Mouse (Mus musculus) liver, adult (tissue): ENCODE measurements at regions not wholly inside any gene's neighbourhood (a gene's known extent, or its start where the extent isn't known, plus 50 kb on each side); places are given as distances from the start of the nearest gene placed in this dataset.

ENCODE experiments used
- GATA4 ChIP-seq: IDR thresholded peaks from 2 replicates; pipeline ENCODE4 v1.6.1; 2014; ENCODE audit warnings: mild to moderate bottlenecking, low read length; ENCODE audit not compliant: insufficient replicate concordance

DNA sequence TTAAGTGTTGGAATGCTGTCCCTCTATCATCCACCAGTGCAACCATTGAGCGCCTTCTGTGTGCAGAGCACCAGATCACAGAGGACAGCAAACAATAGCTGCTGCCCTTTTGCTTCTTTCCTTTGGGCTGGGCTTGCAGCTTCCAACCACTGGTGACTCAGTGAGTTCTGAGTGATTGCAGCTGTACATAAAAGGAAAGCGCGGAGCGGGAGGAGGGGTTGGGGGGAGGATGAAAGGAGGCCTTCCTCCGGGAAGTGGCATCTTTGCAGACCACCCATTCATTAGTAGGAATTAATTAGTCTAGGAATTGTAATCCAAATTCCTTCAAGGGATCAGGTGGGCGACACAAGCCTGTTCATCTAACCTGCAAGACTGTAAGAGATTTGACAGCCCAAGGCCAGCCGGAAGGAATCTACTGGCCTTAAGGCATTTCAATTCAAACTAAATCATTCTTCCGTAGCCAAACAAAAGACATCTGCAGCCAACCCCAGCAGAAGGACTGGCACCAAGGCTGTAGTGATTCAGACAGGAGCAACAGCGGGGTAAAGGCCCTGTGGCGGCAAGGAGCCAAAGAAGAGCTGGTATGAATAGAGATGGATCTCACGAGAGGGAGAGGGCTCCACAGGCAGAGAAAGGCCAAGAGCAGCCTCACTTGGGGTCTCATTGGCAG lies 52.8 kb upstream of the Sgk1 start:
- TF ChIP-seq GATA4, result no peak

GRCm38 (mm10) chr10:21831002-21831696 lies 50.8 kb upstream of the Sgk1 start:
- TF ChIP-seq GATA4, result no peak
